Mouse (Mus musculus): ENCODE measurements around the gene Pdzd7. TPM values are rescaled to one million over a fixed set of nuclear protein-coding genes. Genes with fewer than 3 reads are reported as not detected.

Pdzd7 gene
- total RNA-seq (2021), result not detected
- long read RNA-seq, experiment 1, result 0 reads
- long read RNA-seq, experiment 2, partial matches to known transcripts, result 0 of 1 reads
- long read RNA-seq, experiment 2, other reads (novel, unspliced or antisense), result 1 of 1 reads

GRCm38 (mm10) chr19:45045651-45046050 lies at the start of gene Pdzd7:
Pdzd7 (minus strand) TSS chr19:45045717.
- no peak for DNase-seq

DNA sequence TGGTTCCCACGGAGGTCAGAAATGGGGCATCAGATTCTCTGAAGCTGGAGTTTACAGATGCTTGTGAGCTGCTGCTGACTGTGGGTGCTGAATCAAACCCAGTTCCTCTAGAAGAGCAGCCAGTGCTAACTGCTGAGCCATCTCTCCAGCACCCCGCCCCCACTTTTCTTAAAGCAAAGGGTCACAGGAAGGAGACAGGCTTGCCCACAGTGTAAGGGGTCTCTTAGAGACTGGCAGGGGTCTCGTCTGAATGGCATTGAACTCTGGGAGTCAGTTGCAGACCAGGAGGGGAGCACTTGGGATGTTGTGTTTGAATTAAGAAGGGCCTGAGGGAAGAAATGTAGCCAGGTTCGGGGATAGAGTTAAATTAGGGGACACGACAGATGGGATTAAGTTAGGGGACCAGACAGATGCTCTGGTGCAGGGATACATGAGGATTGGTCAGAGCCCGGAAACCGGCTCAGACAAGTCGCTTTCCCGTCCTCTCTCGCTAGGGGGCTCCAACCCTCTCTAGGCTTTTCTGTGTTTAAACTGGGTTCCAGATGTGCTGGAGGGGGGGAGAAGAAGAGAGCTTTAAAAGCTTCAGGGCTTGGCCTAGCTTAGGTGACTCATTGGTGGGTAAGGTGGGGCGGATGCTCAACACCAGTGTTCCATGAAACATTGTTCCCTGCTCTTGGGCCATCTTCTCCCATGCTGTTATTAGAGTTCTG lies 36.5 kb upstream of the Pdzd7 start:
- DNase-seq, result peak; percentile 47 to 68

GRCm38 (mm10) chr19:45081279-45081678 lies 35.8 kb upstream of the Pdzd7 start:
- peak; percentile 54 to 91 for DNase-seq

- DNase-seq, result no peak
Observed at GRCm38 (mm10) chr19:45080711-45081110, 35.2 kb upstream of the Pdzd7 start.

DNA sequence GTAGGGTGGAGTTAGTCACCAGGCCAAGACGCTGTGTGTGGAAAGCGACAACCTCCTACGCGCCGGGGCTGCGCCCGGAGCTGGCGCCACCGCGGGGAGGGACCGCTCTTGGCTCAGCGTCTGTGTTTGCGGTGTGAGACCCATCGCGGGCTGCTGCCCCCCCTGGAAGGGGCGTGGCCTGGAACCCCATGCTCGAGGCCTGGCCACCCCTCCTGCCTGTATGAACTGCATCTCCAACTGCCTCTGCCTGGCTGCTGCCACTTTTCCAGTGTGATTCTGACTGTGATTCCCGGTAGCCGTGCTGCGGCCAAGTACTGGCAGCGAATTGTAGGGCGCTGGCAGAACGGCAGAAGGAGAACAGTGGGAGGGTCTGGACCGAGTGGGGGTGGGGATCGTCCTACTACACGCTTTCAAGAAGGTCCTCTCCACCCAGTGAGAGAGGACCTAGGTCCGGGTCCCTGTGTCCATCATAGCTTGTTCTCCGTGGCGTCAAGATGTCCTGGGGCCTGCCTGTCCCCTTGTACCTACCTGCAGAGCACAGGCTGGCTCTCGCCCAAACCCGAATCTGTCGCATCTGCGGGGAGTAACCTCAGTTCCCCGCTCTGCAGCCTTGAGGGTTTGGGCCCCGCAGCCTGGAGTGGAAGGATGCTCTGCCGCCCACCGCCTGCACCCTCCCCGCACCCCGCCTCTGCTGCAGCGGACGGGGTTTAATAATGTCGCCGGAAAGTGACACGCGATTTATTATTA lies 34.4 kb upstream of the Pdzd7 start:
- peak; percentile 83 to 90 for DNase-seq

DNA sequence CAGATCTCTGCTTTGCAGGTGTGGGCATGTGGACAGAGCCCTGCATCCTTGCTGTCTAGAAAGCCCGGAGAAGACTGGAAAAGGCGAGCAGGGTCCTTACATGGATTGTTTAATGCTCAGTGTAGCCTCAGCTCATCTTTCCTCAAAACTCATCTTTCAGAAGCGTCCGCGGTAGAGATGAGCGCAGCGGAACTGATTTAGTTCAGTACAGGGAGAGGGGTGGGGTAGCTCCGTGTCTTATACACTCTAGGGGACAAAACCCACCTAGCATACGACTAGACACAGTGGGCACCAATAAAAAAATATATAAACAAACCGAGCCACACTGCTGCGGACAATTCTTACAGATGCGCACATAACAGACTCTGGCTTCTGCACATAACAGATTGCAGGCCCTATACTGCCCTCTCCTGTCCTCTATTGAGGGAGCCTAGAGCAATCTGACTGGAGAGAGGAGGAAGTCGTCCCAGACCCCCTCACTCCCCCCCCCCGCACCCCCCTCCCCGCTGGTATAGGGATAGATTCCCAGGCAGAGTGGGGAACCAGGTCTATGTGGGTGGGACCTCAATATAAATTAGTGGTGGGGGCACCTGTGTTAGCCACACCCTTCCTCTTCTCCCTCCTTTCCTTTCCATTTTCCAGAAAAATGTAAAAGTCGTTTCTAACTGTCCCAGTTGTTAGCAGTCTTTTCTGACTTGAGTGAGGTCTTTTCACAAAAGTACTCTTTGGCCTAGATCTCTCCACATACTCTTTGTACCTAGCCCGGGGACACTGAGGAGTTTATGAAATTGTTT lies 33.7 kb upstream of the Pdzd7 start:
- DNase-seq, result peak in 1 of 2 experiments; percentile 39

DNA sequence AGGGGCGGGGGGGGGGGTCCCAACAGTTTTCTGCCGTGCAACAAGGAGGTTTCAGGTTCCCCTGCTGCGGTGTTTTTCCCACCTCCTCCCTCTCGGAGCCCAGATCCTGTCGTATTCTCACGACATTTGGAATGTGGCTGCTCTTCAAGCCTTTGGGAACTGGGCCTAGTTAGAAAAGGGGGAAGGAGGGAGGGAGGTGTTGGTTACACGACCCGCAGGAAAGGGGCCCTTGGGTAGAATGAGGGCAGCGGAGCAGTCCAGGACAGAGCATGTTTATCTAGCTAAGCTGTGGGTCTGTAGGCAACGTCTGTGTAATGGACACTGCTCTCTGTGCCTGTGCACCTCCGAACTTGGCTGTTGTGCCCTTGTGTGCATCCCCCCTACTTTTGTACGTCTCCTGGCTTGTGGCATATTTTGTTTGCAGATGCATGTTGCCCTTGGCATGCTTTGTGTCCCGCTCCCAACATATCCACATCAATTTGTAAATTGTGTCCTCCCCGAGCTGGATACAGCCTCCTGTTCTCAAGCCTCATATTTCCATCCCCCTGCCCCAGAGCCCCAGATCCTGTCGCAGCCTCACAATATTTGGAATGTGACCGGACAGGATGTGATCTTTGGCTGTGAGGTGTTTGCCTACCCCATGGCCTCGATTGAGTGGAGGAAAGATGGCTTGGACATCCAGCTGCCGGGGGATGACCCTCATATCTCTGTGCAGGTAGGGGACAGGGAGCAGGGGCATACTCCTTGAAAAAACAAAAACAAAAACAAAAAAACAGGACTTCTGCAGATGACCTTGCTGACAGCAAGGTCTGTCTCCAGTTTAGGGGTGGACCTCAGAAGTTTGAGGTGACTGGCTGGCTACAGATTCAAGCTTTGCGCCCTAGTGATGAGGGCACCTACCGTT lies 32.5 kb upstream of the Pdzd7 start:
- no peak for DNase-seq

DNA sequence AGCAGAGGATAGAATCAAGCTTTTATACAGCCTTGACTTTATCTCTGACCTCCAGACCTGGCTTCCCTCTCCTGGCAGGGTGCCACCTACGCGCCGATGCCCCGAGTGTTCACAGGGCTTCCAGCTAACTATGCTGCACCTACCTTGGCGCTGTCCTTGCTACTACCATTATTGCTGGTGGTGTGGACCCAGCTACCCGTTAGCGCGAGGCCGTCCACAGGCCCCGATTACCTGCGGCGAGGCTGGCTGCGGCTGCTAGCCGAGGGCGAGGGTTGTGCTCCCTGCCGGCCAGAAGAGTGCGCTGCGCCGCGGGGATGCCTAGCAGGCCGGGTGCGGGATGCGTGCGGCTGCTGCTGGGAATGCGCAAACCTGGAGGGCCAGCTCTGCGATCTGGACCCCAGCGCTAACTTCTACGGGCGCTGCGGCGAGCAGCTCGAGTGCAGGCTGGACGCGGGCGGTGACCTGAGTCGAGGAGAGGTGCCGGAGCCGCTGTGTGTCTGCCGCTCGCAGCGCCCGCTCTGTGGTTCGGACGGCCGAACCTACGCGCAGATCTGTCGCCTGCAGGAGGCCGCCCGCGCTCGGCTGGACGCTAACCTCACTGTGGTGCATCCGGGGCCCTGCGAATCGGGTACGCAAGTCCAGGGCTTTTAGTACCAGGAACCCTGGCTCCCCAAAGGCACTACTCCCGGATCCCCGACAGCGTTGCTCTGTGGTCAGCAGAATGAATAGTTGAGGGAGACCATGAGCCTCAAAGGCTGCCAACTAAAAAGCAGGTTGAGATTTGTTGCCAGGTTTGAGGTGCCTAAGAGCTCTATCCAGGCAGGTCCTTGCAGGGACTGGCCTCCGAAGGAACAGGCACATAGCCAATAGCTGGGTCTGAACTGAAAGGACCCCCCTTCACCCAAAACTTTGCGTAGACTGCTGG lies 31.3 kb upstream of the Pdzd7 start:
- DNase-seq, result peak; percentile 71 to 75

- DNase-seq, result no peak
Observed at GRCm38 (mm10) chr19:45076036-45076575, 30.6 kb upstream of the Pdzd7 start.

DNA sequence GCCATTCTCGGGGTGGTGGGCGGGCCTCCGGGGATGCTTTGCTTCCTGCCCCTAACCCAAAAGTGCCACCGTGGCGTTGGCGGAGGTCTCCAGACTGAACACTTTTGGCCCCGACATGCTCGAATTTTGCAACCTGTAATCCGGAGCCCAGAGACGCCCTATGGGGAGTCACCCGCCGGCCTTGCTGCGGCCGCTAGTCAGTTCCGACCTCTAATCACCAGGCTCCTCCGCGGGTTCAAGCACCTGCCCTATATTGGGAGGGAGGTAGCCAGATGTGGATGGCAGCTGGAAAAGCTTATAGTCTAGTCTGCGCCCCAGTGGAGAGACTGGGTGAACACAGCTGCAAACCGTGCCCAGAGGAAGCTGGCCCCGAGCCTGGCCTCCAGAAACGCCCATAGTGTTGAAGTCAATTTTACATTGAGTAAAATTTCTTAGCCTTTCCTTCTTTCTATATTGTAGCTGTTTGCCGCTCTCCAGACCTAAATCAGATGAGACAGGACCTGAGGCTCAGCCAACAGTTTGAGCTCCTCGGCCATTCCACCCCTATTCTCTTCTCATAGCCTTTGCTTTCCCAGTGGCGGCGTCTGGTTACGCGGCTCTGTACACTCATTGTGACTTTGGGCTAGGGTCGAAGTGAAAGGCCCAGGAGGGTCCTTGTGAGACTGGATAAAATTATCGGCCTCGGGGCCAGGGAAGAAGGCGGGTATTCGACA lies 30.0 kb upstream of the Pdzd7 start:
- peak; percentile 47 to 60 for DNase-seq

GRCm38 (mm10) chr19:45074580-45075322 lies 29.2 kb upstream of the Pdzd7 start, which contains the start of gene Kazald1:
Kazald1 (plus strand) TSS chr19:45075241.
- DNase-seq, result peak; percentile 96 to 98

- peak; percentile 86 to 93 for DNase-seq
Observed at GRCm38 (mm10) chr19:45073871-45074542, 28.5 kb upstream of the Pdzd7 start.

DNA sequence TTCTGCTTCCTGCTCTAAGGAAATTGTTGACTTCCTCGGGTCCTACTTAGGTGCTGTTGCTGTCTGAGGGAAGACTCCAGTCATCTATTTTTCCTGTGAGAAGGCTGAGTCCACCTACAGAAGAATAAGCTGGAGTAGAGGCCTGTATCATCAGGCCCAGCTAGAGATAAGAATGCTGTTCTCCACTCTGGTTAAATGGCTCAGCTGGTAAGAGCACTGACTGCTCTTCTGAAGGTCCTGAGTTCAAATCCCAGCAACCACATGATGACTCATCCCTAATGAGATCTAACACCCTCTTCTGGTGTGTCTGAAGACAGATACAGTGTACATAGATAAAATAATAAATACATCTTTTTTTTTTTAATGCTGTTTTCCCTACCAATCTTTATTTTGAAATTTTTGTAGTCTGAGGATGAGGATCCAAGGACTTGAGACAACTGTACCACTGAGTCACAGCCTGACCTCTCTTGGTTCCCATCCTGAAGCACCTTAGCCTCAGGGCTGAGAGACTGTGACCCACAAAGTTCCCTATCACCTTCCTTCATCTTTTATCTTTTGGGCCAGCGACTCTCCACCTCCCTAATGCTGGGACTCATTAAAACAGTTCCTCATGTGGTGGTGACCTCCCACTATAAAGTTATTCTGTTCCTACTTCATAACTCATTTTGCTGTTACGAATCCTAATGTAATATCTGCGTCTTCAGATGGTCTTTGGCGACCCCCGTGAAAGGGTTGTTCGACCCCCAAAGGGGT lies 22.4 kb upstream of the Pdzd7 start:
- no peak for DNase-seq

DNA sequence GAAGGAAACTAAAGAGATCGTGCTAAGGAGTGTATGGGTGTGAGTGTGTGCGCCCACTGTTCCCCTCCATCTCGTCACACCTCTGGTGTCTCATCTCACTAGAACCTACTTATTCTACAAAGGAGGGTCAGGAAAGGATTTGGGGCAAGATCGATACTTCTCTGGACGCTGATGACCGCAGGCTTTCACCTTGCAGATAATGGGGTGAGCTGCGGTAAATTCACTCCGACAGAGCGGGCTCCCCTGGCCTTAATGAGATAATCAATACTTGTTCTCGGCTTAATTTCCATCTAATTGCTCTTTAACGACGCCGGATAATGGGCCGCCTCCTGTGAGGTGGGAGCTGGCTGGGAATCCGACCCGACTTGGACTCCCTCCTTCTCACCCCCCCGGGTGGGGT lies 21.7 kb upstream of the Pdzd7 start:
- no peak for DNase-seq

GRCm38 (mm10) chr19:45065226-45065625 lies 19.7 kb upstream of the Pdzd7 start:
- DNase-seq, result no peak

- peak in 1 of 2 experiments; percentile 72 for DNase-seq
Observed at GRCm38 (mm10) chr19:45063565-45064292, 18.2 kb upstream of the Pdzd7 start.
